Mouse (Mus musculus) cerebellum, postnatal 36 days (tissue): ENCODE data around the gene Pigq.

ENCODE experiments used
- DNase-seq, 2 experiments: peaks; one replicate each; pipeline ENCODE4 v3.0.0; 2021 to 2022; ENCODE audit warnings: mixed read lengths in 2 of 2

Gene Pigq

DNA sequence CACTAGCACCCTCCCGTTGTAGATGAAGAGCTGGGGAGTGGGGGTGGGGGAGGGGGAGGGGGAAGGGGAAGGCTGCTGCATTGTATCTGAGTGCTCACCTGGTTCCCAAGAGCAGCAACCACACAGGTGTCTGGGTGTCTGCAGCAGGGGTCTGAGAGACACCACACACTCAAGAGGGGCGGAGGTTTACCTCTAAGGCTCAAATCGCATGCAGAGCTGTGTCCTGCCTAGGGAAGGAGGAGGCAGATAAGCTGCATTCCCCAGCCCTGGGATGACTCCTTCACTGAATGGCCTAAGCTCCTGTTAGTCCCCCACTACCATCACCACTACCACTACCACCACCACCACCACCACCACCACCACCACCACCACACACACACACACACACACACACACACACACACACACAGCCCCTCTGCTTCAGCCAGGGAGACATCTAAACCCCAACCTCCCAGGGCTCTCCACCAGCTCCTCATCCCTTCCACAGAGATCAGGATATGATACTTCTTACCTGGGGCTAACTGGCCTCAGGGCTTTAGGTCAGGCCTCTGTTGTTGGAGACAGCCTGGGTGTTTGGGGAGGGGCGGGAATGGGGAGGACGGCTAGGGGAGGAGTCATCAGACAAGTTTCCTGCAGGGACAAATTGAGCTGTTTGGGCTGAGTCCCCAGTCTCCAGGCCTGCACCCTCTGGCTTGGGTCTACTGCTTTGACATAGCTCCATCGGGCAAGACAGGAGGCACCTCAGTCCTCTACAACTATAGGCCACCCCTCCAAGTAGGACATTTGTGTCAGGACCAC, at the start of gene Pigq, which contains the start of gene Nhlrc4:
Gene Pigq (minus strand): TSS at position 571 of the 798 bp plus-strand sequence.
Gene Nhlrc4 (minus strand): TSS at position 596 of the 798 bp plus-strand sequence.
- no peak for DNase-seq

DNA sequence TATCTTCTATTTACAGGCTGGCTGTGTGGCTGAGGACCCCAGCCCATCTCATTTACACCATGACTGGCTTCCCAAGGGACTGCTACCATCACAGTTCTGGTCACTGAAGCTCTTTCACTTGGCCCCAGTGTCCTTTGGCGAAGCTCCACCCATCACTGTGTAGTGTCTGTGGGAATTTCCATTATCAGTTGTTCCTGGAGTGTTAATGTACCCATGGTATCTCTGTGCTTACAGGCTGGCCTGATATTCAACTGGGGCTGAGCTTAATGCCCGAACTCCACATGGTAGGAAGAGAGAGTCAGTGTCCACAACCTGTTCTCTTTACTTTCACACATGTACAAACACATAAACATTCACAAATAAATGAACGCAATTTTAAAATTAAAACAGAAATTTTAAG, 48.8 kb upstream of the Pigq start:
- DNase-seq: no peak

DNA sequence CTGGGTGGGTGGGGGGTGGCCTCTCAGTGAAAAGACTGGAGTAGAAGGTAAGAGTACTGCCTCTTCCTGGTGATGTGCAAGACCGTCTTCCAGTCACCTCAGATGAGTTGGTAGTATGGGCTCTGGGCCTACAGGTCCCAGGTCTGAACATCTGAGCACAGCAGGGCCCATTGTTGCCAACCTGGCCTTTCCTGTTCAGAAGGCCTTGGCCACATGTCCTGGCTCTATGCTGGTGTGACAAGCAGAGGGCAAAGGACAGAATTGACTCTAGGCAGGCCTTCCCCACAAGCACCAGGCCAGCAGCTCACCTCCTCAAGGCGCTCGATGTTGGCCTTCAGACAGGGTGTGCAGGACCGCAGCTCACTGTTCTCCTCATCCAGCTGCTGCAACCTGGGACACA, 47.5 kb upstream of the Pigq start:
- no peak for DNase-seq

DNA sequence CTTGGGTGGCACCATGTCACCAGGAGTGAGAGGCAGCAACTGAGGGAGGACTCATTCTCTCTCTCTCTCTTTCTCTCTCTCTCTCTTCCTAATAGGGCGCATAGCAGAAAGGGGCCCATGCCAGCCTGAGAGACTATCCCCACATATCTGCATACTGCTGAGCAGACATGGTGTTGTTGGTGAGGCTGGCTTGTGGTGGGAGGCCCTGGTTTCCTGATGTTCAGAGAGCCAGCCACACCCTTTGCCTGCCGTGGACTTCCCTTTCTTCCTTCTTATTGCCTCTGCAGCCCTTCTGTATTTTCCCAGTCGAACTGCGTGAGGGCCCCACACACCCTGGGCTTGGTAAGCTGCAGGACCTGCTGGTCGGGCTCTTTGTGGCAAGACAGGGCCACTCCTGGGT, 45.6 kb upstream of the Pigq start:
- no peak for DNase-seq

DNA sequence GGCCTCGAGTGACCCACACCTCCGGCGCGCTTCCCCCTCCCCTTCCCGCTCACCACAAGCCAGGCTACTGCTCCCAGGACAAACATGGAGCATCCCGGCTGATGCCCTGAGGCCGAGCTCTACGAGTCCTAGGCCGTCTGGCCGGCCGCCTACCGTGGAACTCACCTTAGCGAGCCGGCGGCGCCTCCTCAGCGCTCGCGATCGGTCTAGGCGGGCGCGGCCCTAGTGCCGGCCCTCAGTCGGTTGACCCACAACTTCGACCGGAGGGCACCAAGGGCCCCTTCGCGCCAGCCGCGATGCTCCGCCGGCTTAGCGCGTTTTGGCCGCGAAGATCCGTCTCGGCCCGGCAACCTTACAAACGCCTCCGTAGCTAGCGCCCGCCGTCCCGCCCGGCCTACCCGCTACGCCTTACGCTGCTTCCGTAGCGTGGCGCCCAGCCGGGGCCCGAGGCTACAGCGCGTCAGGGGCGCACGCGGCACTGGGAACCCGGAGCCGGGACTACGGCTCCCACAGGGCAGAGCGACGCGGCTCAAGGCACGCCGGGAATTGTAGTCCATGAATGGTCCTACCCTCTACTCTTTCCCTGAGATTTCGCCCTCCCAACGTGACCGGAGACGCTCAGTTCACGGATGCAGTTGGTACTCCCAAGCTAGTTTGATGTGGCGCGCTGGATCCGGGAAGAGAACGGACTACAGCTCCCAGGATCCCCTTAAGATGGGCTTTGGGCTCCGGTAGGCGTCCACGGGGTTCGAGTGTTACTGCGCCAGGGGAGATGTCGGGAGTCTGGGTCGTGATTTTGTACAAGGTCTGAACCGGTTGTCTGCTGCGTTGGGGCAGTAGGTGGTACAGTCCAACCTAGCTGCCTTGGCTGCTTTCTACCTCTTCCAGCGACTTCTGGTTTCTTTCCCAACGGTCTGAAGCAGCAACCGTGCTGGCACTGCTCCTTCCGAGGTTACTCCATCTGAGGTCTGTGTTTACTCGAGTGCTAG, 40.9 kb upstream of the Pigq start, which contains the start of gene Capn15:
Gene Capn15 (minus strand): TSS at position 491 of the 989 bp plus-strand sequence.
- peak; percentile 92 to 95 for DNase-seq

DNA sequence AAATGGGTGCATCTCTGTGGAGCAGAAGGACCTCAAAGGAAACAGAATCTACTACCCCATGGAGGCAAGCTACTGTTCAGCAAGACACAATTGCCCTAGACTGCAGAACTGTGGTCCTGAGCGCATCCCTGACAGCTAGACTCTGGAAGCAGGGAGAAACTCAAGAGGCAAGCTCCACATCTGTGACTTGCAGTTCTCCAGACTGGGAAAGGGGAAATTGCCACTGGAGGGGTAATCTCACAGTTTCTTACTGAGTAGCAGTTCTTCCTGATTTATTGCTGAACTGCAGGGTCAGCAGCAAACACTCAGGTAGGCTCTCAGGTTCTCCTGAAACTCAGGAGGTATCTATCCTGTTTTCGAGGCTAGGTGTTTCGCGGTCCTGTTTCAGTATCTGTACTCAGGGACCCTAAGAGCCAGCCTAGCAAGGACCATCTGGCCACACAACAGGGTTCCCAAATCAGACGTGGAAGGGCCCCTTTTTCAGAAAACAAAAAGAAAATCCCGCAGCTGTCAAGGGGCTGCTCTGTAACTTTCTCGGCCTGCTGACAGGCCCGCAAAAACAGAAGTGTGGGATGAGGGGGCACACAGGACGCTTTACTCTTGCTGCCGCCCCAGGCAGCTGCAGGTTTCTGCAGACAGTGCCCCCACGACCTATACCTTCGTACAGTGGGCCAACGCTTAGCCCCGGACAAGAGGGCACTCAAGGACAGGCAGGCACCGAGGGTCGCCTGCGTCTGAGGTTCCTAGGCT, 40.0 kb upstream of the Pigq start:
- DNase-seq: no peak

DNA sequence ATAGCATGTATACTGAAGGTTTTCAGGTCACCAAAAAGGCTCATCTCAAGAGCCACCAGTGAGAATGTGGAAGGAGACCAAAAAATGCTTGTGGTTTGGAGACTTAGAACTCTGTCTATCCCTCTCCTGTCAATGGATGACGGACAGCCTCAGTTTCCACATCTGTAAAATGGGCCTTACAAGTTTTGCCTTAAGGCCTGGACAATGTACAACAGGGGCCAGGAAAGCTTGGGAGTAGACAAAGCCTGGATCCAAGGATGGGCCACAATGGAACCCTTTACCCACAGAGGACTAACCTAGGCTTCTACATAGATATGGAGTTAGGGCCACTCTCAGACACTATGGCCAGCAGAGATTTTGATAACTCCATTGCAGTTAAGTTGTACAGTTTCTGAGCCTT, 39.3 kb upstream of the Pigq start:
- no peak for DNase-seq

DNA sequence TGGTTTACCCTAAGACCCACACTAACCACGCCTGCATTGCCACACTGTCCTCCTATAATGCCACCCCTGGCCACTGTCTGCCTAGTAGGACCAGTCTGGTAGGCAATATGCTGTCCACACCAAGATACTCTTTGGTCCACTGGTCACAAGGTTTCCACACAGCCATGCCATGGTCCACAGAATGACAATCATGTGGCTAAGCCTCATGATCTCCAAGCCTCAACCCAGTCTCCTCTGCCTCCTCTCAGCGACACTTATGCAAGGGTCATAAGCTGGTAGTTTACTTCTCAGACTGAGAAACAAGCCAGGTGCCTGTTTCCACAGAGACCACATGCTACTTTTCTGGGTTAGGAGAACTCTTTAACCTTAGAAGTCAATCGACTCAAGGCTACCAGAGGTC, 38.2 kb upstream of the Pigq start:
- no peak for DNase-seq

DNA sequence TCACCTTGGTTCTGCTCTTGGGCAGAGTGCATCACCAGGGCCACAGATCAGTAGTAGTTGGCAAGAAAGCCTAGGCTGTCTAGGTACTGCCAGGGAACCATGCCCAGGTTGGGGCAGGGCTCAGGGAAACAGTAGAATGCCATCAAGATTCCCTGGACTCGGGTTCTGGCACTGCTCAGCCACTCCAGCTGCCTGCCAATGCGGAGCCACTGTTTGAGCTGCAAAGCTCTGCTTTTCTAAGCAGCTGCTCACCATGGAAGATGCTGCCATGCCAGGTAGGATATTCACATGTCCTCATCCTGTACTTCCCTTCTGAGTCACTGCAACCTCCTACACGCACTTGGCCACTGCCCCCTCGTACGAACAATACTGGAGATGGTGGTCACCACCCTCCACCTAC, 36.1 kb upstream of the Pigq start:
- peak; percentile 69 to 73 for DNase-seq

DNA sequence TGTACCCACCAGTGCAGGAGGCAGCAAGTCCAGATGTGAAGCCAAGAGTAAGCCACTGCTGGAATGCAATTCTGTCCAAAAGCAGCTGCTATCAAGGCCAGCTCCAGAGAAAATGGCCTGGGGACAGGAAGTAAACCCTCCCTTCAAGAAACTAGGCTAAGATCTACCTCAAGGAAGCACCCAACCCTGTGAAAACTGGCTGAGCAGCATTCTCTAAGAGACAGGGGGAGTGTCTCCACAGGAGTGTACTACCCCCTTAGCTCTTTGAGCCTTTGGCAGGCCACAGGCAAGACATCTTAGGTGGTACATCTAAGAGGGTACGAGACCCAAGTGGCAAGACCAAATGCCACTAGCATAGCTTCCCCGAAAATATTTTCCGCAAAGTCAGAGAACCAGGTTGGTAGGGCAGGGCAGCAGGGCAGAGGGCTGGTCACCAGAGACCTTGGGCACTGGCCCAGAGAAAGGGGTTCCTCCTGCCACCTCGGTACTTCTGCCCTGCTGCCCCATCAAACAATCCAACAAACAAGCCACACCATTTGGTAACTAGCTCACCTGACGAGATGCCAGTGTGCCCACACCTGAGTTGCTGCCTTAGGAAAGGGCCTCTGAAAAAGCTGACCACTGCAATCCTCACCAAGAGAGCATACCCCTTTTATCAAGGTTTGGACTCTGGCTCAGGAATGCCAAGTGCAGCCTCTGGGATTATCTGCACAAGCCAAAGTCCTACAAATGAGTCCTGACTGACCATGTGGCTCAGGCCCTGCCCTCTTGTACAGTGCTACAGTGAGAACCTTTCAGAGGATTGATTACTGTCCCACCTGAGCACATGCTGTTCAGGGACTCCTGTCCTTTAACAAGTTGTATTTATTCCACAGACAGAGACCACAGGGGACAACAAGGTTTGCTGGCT, 35.3 kb upstream of the Pigq start:
- peak in 1 of 2 experiments; percentile 9 for DNase-seq

DNA sequence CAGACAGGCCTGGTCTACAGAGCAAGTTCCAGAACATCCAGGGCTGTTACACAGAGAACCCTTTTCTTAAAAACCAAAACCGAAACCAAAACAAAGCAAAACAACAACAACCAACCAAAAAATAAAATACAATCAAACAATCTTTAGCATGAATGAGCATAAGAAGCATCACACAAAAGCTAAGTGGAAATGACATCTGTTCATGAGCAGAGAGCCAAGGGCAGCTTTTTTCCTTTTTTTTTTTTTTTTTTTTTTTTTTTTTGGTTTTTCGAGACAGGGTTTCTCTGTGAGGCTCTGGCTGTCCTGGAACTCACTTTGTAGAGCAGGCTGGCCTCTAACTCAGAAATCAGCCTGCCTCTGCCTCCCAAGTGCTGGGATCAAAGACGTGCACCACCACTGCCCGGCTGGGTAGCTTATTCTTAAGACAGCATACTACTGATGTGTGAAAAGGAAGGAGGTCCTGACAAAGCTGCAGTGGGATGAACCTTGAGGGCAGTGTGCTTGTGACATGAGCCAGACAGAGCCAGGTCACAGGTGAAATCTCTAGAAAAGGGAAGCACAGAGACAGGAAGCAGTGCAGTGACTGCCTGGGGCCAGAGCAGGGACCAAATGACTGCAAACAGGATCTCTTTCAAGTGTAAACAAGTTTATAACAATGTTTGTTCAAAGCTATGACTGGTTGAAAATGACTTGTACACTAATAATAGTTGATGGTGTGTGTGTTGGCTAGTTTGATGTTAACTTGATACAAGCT, 26.4 kb upstream of the Pigq start:
- DNase-seq: no peak

DNA sequence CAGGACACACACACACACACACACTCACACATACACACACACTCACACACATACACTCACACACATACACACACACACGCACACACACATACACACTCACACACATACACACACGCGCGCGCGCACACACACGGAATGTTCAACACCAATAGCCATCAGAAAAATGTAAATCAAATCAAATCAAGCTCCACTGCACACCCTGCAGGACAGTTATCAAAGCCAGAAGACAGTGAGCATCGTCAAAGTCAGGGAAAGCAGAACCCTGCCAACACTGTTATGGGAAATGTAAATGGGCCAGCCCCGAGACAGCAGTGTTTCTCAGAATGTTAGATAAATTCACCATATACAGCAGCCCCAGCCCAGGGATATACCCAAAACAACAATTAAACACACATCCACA, 25.7 kb upstream of the Pigq start:
- peak in 1 of 2 experiments; percentile 46 for DNase-seq

DNA sequence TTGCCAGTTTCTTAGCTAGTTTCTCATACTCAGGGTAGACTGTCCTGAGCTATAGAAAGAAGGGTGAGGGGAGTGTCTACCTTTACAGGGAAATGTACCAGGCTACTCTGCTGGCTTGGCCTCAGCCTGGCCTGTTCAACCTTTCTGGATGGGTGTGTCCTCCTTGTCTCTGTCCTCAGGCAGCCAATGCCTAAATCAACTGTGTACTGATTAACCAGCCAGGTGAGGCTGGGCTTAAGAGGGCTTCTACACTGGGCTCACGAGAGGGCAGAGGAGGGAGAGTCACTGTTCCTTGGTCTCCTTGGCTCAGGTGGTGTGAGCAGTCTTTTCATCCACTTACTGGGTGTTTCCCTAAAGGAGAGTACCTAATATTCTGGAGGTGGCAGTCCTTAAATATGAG, 23.4 kb upstream of the Pigq start:
- no peak for DNase-seq

DNA sequence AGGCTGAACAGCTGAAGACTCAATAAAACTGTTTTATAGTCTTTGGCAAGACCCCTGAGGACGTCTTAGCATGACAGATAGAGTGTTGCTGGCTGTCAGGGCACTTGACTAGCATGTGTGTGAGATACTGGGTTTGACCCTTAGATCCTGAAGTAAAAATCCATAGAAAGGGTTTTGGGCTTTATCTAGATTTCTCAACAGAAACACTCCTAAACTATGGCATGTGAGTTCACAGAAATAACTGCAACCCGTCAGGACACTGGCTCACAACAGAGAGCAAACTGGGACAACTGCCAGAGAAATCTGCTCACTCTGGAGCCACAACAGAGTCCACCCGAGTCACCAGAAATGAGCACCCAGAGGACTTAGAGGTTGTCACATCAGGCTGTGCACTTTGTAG, 22.9 kb upstream of the Pigq start:
- DNase-seq: peak in 1 of 2 experiments; percentile 55

DNA sequence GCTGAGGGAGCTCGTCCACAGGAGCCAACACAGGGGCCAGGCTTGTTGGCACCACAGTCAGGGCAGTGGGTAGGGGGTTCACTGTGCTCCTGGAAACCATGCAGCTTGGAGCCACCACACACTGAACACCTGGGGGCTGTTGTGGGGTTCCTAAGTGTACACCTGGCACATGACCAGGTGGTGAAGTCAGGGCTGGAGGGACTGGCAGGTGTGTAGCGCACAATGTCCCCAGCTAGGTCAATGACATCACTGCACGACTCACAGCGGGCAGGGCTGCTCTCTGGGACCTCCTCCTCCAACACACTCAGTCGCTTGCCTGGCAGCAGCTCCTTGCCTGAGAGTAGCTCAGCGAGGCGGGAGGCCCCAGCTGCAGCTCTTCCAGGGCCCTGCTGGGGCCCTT, 19.5 kb upstream of the Pigq start:
- peak in 1 of 2 experiments; percentile 50 for DNase-seq

DNA sequence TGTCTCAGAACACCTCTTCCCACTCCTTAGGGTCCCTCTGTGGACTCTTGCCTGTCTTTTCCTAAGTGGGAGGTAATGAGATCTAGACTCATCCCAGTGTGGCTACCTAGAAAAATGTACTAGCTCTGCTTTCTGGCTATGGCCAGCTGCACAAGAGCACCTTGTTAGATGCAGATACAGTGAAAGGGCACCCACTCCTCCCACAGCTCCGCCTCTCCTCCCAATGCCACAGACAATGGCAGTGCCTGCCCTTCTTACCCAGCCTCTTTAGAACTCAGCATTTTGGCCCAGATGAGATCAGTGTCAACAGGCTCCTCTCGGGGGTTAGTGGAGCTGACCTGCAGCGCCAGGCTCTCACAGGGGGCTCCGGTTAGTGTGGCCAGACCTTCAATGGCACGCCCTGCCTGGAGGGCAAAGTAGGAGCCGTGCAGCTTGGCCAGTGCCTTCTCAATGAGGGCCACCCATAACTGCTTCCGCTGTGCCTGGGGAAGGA, 17.7 kb upstream of the Pigq start:
- no peak for DNase-seq

DNA sequence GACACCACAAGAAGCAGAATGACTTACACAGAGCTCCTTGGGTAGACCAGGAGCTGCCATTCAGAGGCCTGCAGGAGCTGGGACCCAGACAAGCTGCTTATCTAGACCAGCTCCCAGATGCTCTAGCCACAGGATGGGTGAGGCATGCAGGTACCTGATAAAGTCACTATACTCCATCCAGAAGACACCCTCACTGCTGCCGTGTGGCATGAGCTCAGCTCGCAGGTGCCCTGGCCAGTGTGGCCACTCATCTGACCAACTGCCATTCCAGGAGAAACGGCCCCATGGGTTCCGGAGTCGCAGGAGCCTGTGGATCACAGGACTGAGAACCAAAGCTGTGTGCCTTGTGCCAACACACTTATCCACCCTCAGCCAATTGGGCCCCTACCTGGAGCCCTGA, 16.8 kb upstream of the Pigq start:
- no peak for DNase-seq

DNA sequence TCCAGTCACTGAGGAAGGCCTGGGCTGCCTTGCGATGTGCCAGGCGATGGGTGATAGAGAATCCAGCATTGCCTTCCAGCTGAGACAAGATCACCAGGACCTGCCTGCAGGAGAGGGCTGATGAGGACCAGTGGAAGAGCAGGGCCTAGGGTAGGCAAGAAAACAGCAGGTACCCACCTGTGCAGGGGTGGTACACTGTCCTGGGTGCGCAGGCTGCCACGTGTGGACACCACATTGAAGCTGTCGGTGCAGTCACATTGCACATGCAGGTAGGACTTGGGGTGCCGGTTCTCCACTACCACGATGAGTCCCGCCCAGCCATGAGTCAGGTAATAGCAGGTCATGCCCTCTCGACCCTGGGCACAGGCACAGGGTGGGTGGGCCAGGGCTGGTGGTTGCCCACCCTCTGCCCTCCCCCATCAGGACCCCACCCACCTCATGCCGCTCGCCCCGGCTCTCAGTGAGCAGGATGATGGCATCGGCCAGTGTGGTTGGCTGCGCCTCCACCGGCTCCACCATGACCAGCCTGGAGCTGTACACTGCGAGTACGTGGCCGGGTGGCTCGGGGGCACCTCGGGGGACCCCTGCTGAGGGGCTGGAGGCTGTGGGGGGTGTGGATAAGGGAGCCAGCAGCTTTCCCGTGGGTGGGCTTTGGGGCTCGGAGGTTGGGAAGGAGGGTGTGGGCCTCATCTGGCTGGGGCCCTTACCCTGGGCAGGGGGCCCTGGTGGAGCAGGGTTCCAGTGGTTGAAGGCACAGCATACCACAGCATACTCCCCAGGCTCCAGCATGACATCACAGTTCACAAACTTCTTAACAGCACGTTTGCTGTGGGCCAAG, 15.1 kb upstream of the Pigq start:
- DNase-seq: no peak

DNA sequence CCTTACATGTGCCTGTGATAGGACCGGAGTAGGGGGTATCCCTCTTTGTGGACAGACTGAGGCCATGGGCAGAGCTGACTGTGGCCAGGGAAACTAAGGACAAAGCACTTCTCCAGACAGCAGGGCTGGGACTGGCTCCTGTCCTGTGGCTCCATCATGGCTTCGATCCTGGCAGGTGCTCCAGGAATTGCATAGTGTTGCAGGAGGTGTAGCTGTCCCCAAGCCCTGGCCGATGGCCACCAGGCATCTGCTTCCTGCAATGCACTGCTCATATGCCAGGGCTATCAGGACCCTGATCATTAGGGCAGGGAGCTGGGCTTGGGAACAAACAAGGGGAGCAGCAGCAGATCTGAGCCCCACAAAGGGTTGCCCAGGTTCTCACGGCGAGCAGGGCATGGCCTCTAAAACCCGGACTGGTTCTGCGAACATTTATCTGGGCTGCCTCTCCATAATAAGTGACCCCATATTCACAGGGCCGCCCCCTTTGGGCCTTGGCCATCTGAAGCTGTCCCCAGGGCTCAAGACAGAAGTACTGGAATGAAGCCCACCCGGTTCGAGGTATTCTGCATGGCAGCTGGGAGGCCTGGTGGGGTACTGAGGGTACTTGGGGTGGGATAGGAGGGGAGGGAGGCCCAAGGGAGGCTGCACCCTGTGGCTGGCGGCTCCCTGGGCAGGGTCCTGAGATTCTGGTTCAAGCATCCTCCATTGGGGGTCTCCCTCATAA, 14.2 kb upstream of the Pigq start:
- DNase-seq: peak; percentile 49 to 51
